Mouse (Mus musculus) monocyte, adult 2 months (primary cell): ENCODE measurements around the gene Pik3cd.
"Not testable (repeated sequence)": the region's sequence is repeated elsewhere in the genome, so short reads cannot be mapped to it uniquely, and the experiment has no call there.

Experiments used
- DNase-seq, 2 experiments: peaks; one replicate each; pipeline ENCODE4 v3.0.0; 2022; ENCODE audit warnings: low spot score in 2 of 2, low read depth in 1 of 2

Gene Pik3cd

GRCm38 (mm10) chr4:149654232-149654631, 48.1 kb downstream of the Pik3cd start:
- DNase-seq = no peak

- peak in 1 of 2 experiments; percentile 60 for DNase-seq
Observed at GRCm38 (mm10) chr4:149650493-149651193, 51.7 kb downstream of the Pik3cd start.

DNA sequence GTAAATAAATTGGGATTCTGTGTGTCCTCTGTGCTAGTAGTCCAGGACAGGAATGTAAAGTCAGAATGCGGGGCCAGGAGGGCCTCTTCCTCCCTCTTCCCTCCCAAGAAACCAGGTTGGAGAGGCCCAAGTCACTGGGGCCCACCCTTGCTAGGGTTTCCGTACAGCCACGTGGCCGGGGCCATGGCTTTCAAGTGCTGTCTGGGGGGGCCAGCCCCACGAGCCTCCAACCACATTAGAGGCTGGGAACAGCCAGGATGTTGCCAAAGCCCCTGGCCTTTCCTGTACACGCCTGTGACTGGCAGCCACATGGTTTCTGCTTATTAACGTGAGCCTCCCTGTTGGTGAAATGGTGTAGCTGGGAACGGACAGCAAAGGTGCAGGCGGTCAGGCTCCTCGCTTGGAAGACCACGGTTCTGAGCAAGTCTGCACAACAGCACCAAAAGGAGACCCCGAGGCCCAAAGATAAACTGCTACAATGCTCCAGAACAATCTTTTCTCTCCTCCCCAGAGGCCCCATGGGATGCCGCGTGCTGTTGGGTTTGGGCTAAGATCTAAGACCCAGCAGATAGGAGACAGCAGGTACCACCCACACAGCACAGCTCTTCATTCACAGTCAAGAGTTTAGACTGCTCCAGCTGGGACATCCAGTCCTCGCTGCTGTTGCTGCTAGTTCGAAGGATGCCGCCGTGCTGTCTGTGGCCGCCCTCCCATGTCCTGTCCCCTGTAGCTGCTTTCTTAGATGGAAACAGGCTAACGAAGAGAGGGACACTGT, 54.2 kb downstream of the Pik3cd start:
- DNase-seq = no peak

DNA sequence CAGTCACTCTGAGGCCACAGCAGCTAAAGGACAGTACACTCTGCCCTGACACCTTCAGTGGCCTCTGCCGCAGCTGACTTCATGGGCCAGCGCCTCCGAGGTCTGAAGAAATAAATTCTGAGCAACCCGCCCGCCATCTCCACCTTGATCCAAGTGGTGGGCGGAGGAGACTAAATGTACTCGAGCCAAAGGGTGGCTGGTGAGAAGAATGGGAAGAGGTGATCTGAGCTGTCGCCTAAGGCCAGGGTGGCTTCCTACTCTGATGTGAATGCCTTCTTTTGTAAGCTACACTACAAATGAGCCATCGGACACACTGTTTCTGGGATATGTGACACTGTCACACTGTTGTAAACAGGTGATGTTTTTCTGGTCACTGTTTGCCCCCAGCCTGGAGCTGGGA, 56.6 kb downstream of the Pik3cd start:
- DNase-seq = no peak

DNA sequence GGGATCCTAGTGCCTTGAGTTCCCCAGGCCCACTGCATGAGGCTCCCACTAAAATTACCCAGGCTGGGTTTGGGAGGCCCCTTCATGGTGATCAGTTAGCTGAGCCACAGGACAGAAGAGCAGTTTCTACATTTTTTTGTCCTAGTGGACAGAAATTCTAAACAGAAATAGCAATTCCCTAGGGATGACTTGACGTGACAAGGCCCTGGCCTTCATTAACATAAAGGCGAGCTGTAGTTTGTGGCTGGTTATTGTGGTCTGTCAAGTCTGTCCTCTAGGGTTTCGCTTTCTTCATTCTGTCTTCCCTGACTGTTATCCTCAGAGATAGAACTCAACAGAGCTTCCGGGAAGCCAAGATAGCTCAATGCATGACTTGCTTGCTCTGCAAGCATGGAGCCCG, 60.4 kb downstream of the Pik3cd start:
- no peak for DNase-seq

- DNase-seq = no peak
Observed at GRCm38 (mm10) chr4:149641400-149641799, 61.0 kb downstream of the Pik3cd start.

- no peak for DNase-seq
Observed at GRCm38 (mm10) chr4:149640831-149641230, 61.5 kb downstream of the Pik3cd start.

DNA sequence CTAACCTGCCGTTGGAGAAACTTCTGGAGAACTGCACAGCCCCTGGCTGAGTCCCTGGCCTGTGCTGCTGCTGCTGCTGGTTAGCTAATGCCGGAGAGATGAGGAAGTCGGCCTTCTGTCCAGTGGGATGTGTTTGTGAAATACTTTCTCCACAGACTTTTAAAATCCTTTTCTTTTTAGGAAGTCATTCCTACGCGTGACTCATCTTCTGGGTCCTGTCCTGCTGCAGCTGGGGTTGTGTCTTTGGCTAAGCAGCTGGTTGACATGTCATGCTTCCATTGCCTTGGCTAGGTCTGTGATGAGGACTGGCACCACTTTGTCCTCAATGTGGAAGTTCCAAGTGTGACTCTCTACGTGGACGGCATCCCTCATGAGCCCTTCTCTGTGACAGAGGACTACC, 64.4 kb downstream of the Pik3cd start:
- DNase-seq = no peak

- no peak for DNase-seq
Observed at GRCm38 (mm10) chr4:149635915-149636415, 66.4 kb downstream of the Pik3cd start.

- DNase-seq = no peak
Observed at GRCm38 (mm10) chr4:149634966-149635365, 67.4 kb downstream of the Pik3cd start.

- no peak for DNase-seq
Observed at GRCm38 (mm10) chr4:149634157-149634556, 68.2 kb downstream of the Pik3cd start.

- DNase-seq = no peak
Observed at GRCm38 (mm10) chr4:149632670-149633307, 69.6 kb downstream of the Pik3cd start.

- no peak for DNase-seq
Observed at GRCm38 (mm10) chr4:149628810-149629209, 73.6 kb downstream of the Pik3cd start.

GRCm38 (mm10) chr4:149628372-149628771, 74.0 kb downstream of the Pik3cd start:
- DNase-seq = peak in 1 of 2 experiments; percentile 32

- no peak for DNase-seq
Observed at GRCm38 (mm10) chr4:149626809-149627208, 75.6 kb downstream of the Pik3cd start.

DNA sequence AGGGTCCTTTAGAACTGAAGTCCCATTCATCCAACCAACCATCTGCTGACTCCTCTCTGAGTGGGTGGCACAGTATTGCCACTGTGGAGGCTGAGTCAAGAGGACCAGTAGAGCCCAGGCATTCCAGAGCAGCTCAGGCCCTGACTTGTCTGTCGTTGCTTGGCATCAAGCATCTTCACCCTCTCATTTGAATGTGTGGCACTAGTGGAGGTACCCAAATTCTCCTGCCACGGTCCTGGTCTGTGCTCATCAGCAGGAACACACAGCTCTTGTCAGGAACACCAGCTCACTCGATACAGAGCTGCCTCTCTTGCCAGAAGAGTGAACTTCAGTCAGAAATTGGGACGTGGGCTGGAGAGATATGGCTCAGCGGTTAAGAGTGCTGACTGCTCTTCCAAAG, 78.7 kb downstream of the Pik3cd start:
- DNase-seq = no peak

- DNase-seq = no peak
Observed at GRCm38 (mm10) chr4:149621286-149621685, 81.1 kb downstream of the Pik3cd start.

- DNase-seq = no peak
Observed at GRCm38 (mm10) chr4:149619988-149620387, 82.4 kb downstream of the Pik3cd start.

DNA sequence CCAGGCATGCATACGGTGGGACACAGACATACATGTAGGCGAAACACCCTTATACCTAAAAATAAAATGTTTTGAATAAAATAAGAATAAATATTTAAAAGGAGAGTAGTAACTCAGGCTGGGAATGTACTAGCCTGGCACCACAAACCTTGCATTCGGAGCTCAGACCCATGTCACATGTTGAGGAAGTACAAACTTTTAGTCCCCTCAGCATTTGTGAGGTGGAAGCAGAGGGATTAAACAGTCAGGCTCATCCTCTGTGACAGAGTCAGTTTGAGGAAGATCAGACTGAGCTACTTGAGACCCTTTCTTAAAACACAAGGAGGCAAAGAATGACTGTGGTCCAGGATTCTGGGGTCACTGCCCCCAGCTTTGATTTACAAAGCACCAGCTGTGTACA, 85.4 kb downstream of the Pik3cd start:
- not testable (repeated sequence) for DNase-seq

DNA sequence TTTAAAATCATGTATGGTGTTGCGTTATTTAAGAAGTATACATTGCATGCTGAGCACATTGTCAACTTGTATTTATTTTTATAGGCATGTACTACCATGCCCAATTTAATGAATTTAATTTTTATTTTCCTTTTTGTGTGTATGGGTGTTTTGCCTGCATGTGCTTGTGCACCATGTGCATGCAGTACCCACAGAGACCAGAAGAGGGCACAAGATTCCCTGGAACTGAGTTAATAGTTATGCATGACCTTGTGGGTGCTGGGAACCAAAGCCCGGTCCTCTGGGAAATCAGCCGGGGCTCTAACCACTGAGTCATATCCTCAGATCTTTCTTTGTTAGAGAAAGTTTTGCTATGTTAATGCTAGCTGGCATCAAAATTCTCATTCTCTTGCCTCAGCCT, 87.5 kb downstream of the Pik3cd start:
- DNase-seq = no peak

DNA sequence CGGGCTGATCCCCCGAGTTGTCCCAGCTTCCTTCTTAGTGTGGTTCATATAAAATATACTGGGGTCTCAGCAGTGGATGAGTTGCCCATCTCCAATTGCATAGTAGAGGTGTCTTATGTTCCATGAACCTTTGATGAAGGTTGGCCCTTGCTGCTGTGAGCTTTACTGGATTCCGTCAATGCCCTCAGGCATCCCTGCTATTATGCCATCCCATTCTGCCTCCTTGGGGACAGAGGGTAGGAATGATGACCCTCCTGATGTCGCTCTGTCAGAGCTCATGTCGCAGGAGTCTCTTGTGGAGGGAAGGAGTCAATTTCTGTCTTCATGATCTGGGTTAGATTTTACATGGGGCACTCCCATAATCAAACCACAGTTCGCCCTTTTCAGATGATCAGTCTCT, 88.9 kb downstream of the Pik3cd start:
- DNase-seq = not testable (repeated sequence)
